Mouse (Mus musculus): ENCODE measurements around the gene Mkrn1.

DNA sequence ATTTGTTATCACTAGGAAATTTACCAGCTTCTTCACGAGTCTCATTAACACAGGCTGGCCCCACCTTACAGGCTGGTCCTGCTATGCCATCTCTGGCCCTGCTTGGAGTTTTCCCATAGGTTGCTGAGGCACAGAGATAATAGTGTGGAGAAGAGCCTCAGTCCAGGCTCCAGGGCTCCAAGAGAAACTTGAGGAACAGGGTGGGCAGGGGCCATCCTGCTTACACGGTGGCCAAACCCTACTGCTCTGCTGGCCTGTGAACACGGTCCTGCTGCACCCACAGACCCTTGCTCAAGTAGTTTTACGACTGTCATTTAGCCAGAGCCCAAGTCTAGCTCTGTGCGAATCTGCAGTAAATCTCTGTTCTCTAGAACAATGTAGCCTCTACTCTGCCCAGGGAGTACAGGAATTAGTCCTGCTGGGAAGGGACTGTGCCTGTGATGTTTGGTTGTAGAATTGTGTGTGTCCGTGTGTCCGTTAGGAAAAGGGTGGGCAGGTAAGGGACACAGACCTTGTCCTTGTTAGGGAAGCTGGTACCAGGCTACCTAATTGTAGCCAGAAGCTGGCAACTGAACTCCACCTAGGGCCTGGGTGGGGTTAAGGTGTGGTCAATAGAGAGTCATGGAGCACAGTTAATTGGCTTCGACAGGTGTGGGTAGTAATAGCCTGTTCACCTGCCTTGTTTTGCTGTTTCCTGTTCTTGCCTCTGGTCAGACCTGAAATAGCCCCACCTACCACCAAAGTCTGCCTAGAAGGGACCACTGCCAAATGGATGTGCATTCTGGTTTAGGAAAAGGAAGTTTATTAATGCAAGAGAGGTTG is 35.3 kb upstream of the Mkrn1 start:
- TF ChIP-seq USF1 (IDR thresholded peaks at IDR 0.05; ENCODE audit: low read depth) (no peak), CTCF (IDR thresholded peaks at IDR 0.05; ENCODE audit: control insufficient read depth, insufficient read depth, insufficient read length) (no peak), MAX (IDR thresholded peaks at IDR 0.05) (no peak), MYOG (IDR thresholded peaks at IDR 0.05; ENCODE audit: control insufficient read depth, extremely low read depth, insufficient read length) (no peak), MYOD1 (IDR thresholded peaks at IDR 0.05; ENCODE audit: control insufficient read depth, insufficient read length, low read depth) (no peak), CEBPB (IDR thresholded peaks at IDR 0.05; ENCODE audit: low read depth) (no peak)

All from C2C12 (cell line).